Mouse (Mus musculus): ENCODE data around the gene Prkar2a.

DNA sequence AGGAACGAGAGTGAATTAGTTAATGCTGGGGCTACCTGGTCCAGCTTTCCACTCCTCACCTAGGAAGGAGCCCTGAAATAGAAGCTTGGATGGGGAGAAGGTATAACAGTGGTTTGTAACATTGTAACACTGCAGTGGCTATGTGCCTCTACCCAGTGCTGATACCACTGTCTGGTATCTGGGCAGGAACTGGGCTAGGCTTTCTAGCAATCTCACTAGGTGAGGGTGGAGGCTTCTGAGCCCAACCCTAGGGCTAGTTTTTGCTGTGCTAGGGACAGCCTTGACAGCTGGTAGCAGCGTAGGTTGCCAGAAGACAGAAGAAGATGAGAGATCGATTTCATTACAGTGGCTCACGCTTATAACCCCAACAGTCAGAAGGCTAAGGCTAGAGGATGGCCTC, 87.5 kb downstream of the Prkar2a start:
- TF ChIP-seq CTCF (IDR thresholded peaks at IDR 0.05; ENCODE audit: low read depth): no peak
- no peak for TF ChIP-seq EP300 (optimal IDR thresholded peaks at IDR 0.05)
